Mouse (Mus musculus): ENCODE measurements around the gene Mavs. TPM values are rescaled to one million over a fixed set of nuclear protein-coding genes. Genes with fewer than 3 reads are reported as not detected.

Mavs gene
- total and polyA plus RNA-seq, 2 experiments from 2014 or later, result 27.4 to 32.5 TPM

DNA sequence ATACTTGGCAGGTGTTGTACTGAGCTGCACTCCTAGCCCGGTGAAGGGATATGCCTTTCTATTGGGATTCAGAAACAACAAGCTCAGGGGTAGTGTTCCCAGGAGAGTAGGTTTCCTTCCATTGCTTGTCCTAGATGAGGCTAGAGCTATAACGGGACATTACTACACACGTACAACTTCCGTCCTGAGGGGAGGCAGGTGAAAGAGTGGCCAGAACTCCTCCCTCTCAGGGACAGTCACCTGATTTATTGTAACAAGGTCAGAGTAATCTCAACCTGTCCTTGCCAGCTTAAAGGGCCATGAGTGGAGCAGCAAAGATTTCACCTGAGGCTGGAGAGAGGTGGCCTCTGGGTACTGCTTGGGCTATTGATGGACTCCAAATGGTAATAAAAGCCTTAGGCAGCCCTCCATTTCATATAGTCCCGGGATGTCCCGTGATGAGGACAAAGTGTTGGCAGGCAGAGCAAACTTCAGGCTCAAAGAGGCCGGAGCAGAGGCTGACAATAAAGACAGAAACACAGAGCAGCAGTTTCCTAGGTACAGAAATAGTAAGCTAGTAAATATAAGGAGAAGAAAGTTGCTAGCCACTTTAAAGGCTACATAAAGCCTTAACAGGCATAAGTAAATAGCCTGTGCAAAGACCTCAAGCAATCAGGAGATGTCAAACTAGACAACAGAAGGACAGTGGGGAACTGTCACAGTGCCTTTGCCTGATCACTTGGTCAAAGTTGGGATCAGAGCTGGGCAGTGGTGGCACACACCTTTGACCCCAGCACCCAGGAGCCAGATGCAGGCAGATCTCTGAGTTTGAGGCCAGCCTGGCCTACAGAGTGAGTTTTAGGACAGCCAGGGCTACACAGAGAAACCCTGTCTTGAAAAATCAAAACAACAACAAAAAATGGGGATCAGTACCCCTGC lies 17.7 kb upstream of the Mavs start:
- Histone ChIP-seq H3K4me1 (ENCODE audit: control insufficient read depth, insufficient read depth) (peaks cover 31% of the 10 kb centered on the region), H3K36me3 (replicated peaks; ENCODE audit: control insufficient read depth, insufficient read depth, low read length) (peaks cover 27% of the 10 kb centered on the region), H3K9ac (replicated peaks; ENCODE audit: low read depth, low read length) (0 out of 2 replicates have a peak overlapping the region, but pooled peaks have one; percentile 2), H3K4me3 (ENCODE audit: low read depth, low read length) (no peak overlapping the region), H3K27me3 (ENCODE audit: control insufficient read depth, insufficient read depth, low read length) (no peaks in the 10 kb centered on the region), H3K9me3 (replicated peaks; ENCODE audit: control insufficient read depth, low read length) (no peaks in the 10 kb centered on the region), H3K4me2 (ENCODE audit: low read depth, low read length) (no peak overlapping the region), H3K27ac (ENCODE audit: low read depth) (peak overlapping the region; percentile 84)
- TF ChIP-seq CTCF (IDR thresholded peaks at IDR 0.05; ENCODE audit: low read depth) (no peak), EP300 (IDR thresholded peaks at IDR 0.05; ENCODE audit: low read depth) (peak; percentile 79; the same call in 1 of the 2 replicates)
- peak; percentile 87 for ATAC-seq (ENCODE audit: insufficient read depth, low read depth)
- peak; percentile 85 for DNase-seq (ENCODE audit: low spot score)
- WGBS, result 29% methylated on average over 7 of the region's 7 CpGs

- H3K27me3 ChIP-seq (ENCODE audit: control insufficient read depth, insufficient read depth, low read length), result no peaks in the 10 kb centered on the region
- H3K36me3 ChIP-seq (replicated peaks; ENCODE audit: control insufficient read depth, insufficient read depth, low read length), result no peaks in the 10 kb centered on the region
- ATAC-seq (ENCODE audit: insufficient read depth, low read depth) (no peak), DNase-seq (ENCODE audit: low spot score) (no peak)
- no peak overlapping the region for H3K9ac ChIP-seq (replicated peaks; ENCODE audit: low read depth, low read length)
- TF ChIP-seq EP300 (IDR thresholded peaks at IDR 0.05; ENCODE audit: low read depth) (no peak), CTCF (IDR thresholded peaks at IDR 0.05; ENCODE audit: low read depth) (no peak)
- no peak overlapping the region for H3K4me2 ChIP-seq (ENCODE audit: low read depth, low read length)
- peaks cover 18% of the 10 kb centered on the region for H3K4me1 ChIP-seq (ENCODE audit: control insufficient read depth, insufficient read depth)
- no peak overlapping the region for H3K4me3 ChIP-seq (ENCODE audit: low read depth, low read length)
- H3K27ac ChIP-seq (ENCODE audit: low read depth), result no peak overlapping the region
- 45% methylated on average over 4 of the region's 4 CpGs for WGBS
- no peaks in the 10 kb centered on the region; the same call in 1 of the 2 replicates for H3K9me3 ChIP-seq (replicated peaks; ENCODE audit: control insufficient read depth, low read length)
These were observed 13.8 kb upstream of the Mavs start for GRCm38 (mm10) chr2:131220030-131220429.

DNA sequence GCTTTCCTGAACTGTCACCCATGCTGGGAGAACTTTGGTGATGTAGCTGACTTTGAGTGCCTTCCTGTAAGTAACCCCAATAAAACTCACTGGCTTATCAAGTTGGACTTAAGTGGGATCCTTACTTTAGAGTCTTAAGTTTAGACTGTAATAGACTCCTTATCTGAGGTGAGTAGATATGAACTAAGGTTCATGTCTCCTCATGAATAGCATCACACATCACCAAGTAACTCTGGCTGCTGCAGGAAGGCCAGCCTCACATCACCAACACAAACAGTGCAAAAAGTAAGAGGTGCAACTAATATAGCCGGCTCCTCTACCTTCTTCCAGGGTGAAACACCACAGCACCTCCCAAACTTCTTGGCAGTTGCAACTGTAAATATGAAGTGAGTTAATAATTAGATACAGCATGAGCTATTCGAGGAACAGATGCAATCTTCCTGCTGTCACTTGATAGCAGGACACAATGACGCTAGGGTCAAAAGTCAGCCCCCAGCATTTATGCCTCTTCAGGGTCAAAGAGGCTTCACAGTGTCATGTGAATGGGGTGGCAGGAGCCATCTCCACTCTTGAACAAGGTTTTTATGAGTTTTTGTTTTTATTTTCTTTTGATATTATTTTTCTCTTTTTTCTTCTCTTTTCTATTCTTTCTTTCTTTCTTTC lies 11.9 kb upstream of the Mavs start:
- WGBS, result 45% methylated on average over 3 of the region's 3 CpGs
- H3K9ac ChIP-seq (replicated peaks; ENCODE audit: low read depth, low read length), result no peak overlapping the region
- H3K4me1 ChIP-seq (ENCODE audit: control insufficient read depth, insufficient read depth), result peaks cover 6% of the 10 kb centered on the region; the same call in 1 of the 2 replicates
- ATAC-seq (ENCODE audit: insufficient read depth, low read depth) (no peak), DNase-seq (ENCODE audit: low spot score) (no peak)
- H3K4me2 ChIP-seq (ENCODE audit: low read depth, low read length), result no peak overlapping the region
- no peak overlapping the region for H3K4me3 ChIP-seq (ENCODE audit: low read depth, low read length)
- H3K27me3 ChIP-seq (ENCODE audit: control insufficient read depth, insufficient read depth, low read length), result no peaks in the 10 kb centered on the region
- no peaks in the 10 kb centered on the region; the same call in 1 of the 2 replicates for H3K9me3 ChIP-seq (replicated peaks; ENCODE audit: control insufficient read depth, low read length)
- no peak for TF ChIP-seq CTCF (IDR thresholded peaks at IDR 0.05; ENCODE audit: low read depth)
- TF ChIP-seq EP300 (IDR thresholded peaks at IDR 0.05; ENCODE audit: low read depth), result no peak
- no peaks in the 10 kb centered on the region for H3K36me3 ChIP-seq (replicated peaks; ENCODE audit: control insufficient read depth, insufficient read depth, low read length)
- no peak overlapping the region for H3K27ac ChIP-seq (ENCODE audit: low read depth)

DNA sequence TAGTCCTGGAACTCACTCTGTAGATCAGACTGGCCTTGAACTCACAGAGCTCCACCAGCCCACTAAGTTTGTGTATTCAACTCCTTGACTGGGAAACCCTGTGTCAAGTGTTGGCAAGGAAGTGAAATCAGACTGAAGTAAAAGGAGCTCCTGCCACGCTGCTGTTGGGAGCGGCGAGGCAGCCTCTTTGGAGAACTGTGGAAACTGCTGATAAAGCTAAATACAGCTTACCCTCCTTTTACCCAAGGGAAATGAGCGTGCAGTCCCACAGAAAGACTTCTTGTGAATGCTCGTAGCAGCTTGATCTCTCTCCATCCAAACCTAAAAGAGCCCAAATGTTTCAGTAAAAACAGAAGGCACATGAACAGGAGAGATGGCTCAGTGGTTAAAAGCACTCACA lies 11.3 kb upstream of the Mavs start:
- TF ChIP-seq CTCF (IDR thresholded peaks at IDR 0.05; ENCODE audit: low read depth) (no peak), EP300 (IDR thresholded peaks at IDR 0.05; ENCODE audit: low read depth) (no peak)
- H3K4me2 ChIP-seq (ENCODE audit: low read depth, low read length), result no peak overlapping the region
- no peak overlapping the region for H3K9ac ChIP-seq (replicated peaks; ENCODE audit: low read depth, low read length)
- no peaks in the 10 kb centered on the region for H3K36me3 ChIP-seq (replicated peaks; ENCODE audit: control insufficient read depth, insufficient read depth, low read length)
- no peak overlapping the region for H3K27ac ChIP-seq (ENCODE audit: low read depth)
- ATAC-seq (ENCODE audit: insufficient read depth, low read depth), result no peak
- H3K27me3 ChIP-seq (ENCODE audit: control insufficient read depth, insufficient read depth, low read length), result no peaks in the 10 kb centered on the region
- no peak overlapping the region for H3K4me3 ChIP-seq (ENCODE audit: low read depth, low read length)
- no peaks in the 10 kb centered on the region; the same call in 1 of the 2 replicates for H3K9me3 ChIP-seq (replicated peaks; ENCODE audit: control insufficient read depth, low read length)
- DNase-seq (ENCODE audit: low spot score), result peak; percentile 38
- WGBS, result 13% methylated on average over 5 of the region's 5 CpGs
- H3K4me1 ChIP-seq (ENCODE audit: control insufficient read depth, insufficient read depth), result peaks cover 6% of the 10 kb centered on the region; the same call in 1 of the 2 replicates

GRCm38 (mm10) chr2:131223569-131223968 lies 10.3 kb upstream of the Mavs start:
- H3K9ac ChIP-seq (replicated peaks; ENCODE audit: low read depth, low read length), result no peak overlapping the region
- no peaks in the 10 kb centered on the region; the same call in 1 of the 2 replicates for H3K9me3 ChIP-seq (replicated peaks; ENCODE audit: control insufficient read depth, low read length)
- 67% methylated on average over 1 of the region's 1 CpGs for WGBS
- DNase-seq (ENCODE audit: low spot score) (no peak), ATAC-seq (ENCODE audit: insufficient read depth, low read depth) (no peak)
- TF ChIP-seq EP300 (IDR thresholded peaks at IDR 0.05; ENCODE audit: low read depth) (no peak), CTCF (IDR thresholded peaks at IDR 0.05; ENCODE audit: low read depth) (no peak)
- H3K4me1 ChIP-seq (ENCODE audit: control insufficient read depth, insufficient read depth), result peaks cover 6% of the 10 kb centered on the region; the same call in 1 of the 2 replicates
- no peaks in the 10 kb centered on the region for H3K36me3 ChIP-seq (replicated peaks; ENCODE audit: control insufficient read depth, insufficient read depth, low read length)
- H3K4me2 ChIP-seq (ENCODE audit: low read depth, low read length), result no peak overlapping the region
- H3K4me3 ChIP-seq (ENCODE audit: low read depth, low read length), result no peak overlapping the region
- no peaks in the 10 kb centered on the region for H3K27me3 ChIP-seq (ENCODE audit: control insufficient read depth, insufficient read depth, low read length)
- H3K27ac ChIP-seq (ENCODE audit: low read depth), result no peak overlapping the region

All from heart, postnatal 0 days (tissue).